Mouse (Mus musculus) CH12.LX (cell line): ENCODE results near the gene Krt84.

ENCODE experiments used
- CTCF ChIP-seq, 2 experiments: IDR thresholded peaks in 1 of 2; conservative IDR thresholded peaks in 1 of 2; 2 replicates each; pipeline ENCODE4 v1.5.1; 2011 to 2012; ENCODE audit warnings: low read depth in 2 of 2, low read length in 2 of 2, improper control_type of control experiment in 1 of 2, inconsistent platforms in 1 of 2, mild to moderate bottlenecking in 1 of 2, moderate library complexity in 1 of 2
- ELF1 ChIP-seq: IDR thresholded peaks from 2 replicates; pipeline ENCODE4 v1.6.1; 2014; ENCODE audit warnings: low read depth, mild to moderate bottlenecking, inconsistent platforms, low read length, improper control_type of control experiment
- EP300 ChIP-seq: IDR thresholded peaks from 2 replicates; pipeline ENCODE4 v1.6.1; 2011; ENCODE audit warnings: low read length, improper control_type of control experiment
- GABPA ChIP-seq: IDR thresholded peaks from 2 replicates; pipeline ENCODE4 v1.6.1; 2012; ENCODE audit warnings: low read depth, low read length, improper control_type of control experiment, inconsistent platforms; ENCODE audit not compliant: insufficient replicate concordance
- HCFC1 ChIP-seq: IDR thresholded peaks from 2 replicates; pipeline ENCODE4 v1.6.1; 2012; ENCODE audit warnings: low read depth, mild to moderate bottlenecking, inconsistent platforms, low read length, improper control_type of control experiment
- MEF2A ChIP-seq: IDR thresholded peaks from 2 replicates; pipeline ENCODE4 v1.6.1; 2014; ENCODE audit warnings: low read depth, mild to moderate bottlenecking, inconsistent platforms, low read length, improper control_type of control experiment, borderline replicate concordance
- MXI1 ChIP-seq: IDR thresholded peaks from 2 replicates; pipeline ENCODE4 v1.6.1; 2011; ENCODE audit warnings: mild to moderate bottlenecking, low read depth, low read length, improper control_type of control experiment
- POLR2A ChIP-seq: IDR thresholded peaks from 2 replicates; pipeline ENCODE4 v1.6.1; 2011; ENCODE audit warnings: low read depth, mild to moderate bottlenecking, improper control_type of control experiment, low read length
- USF1 ChIP-seq: IDR thresholded peaks from 2 replicates; pipeline ENCODE4 v1.6.1; 2014; ENCODE audit warnings: low read depth, mild to moderate bottlenecking, inconsistent platforms, low read length, improper control_type of control experiment
- ZKSCAN1 ChIP-seq: IDR thresholded peaks from 2 replicates; pipeline ENCODE4 v1.6.1; 2012; ENCODE audit warnings: low read depth, inconsistent platforms, low read length, improper control_type of control experiment, borderline replicate concordance
- ZNF384 ChIP-seq: IDR thresholded peaks from 2 replicates; pipeline ENCODE4 v1.6.1; 2012; ENCODE audit warnings: low read depth, low read length, improper control_type of control experiment, inconsistent platforms

- no peak for TF ChIP-seq ZNF384
- no peak for TF ChIP-seq MEF2A
- TF ChIP-seq POLR2A = no peak
- no peak for TF ChIP-seq USF1
- no peak for TF ChIP-seq CTCF (conservative IDR thresholded peaks at IDR 0.05 in 1 of 2, IDR thresholded peaks at IDR 0.05 in 1 of 2; ENCODE audit: low read depth in 2 of 2, low read length in 2 of 2)
- TF ChIP-seq ELF1 = no peak
- no peak for TF ChIP-seq EP300
- no peak for TF ChIP-seq HCFC1
- TF ChIP-seq ZKSCAN1 = no peak
- no peak for TF ChIP-seq MXI1
- TF ChIP-seq GABPA = no peak
These were observed 38.4 kb downstream of the Krt84 start for GRCm38 (mm10) chr15:101494203-101494602.
